Comparison of ENCODE assay signal across 20 mouse cellular contexts in genomic region chr19:32269141-32269843, GRCm38 (mm10).
A peak's percentile ranks its signal among the peaks of the same experiment; 100 is the strongest.
DNase-seq lines count a peak whose midpoint lies in the region; ATAC-seq and TF ChIP-seq lines count a peak whose summit lies in the region.
"Had no signal": no experiment of that assay in that cellular context is flagged by ENCODE, and none has a peak within 500 bp of the region (broad histone marks: within the 10 kb centered on the region; RNA-seq: fewer than 3 reads in every experiment).

No protein-coding gene starts in this region.

- H3K36me3 ChIP-seq in heart, postnatal 0 days (replicated peaks; ENCODE audit: control insufficient read depth, insufficient read depth, low read length): no peaks in the 10 kb centered on the region
- H3K36me3 ChIP-seq in thymus, adult 2 months (ENCODE audit: control insufficient read depth, insufficient read depth, low read length): no peaks in the 10 kb centered on the region
- H3K36me3 ChIP-seq: heart, embryonic 15.5 days; hindbrain, embryonic 12.5 days had no signal

- H3K27me3 ChIP-seq in heart, postnatal 0 days (ENCODE audit: control insufficient read depth, insufficient read depth, low read length): no peaks in the 10 kb centered on the region
- H3K27me3 ChIP-seq in thymus, adult 2 months (ENCODE audit: control insufficient read depth, insufficient read depth, low read length): no peaks in the 10 kb centered on the region
- H3K27me3 ChIP-seq: heart, embryonic 15.5 days; hindbrain, embryonic 12.5 days; Patski had no signal

- DNase-seq in heart, postnatal 0 days (ENCODE audit: low spot score): no peak
- DNase-seq in heart, adult 8-10 months (ENCODE audit: low spot score): no peak
- no peak for DNase-seq in left cerebral cortex, adult 2 months (ENCODE audit: extremely low spot score in 1 of 2, low spot score in 2 of 2)
- DNase-seq in left cerebral cortex, postnatal 4 days: no peak
- DNase-seq in thymus, adult 2 months: no peak
- no peak for DNase-seq in thymus, postnatal 25 days
- DNase-seq: adrenal gland, postnatal 25 days; cerebellum, adult 9-10 months; embryo, embryonic 11 days; kidney, postnatal 25 days; layer of hippocampus, postnatal 36 days; lung, embryonic 14.5 days had no signal

- H3K4me2 ChIP-seq in heart, postnatal 0 days (ENCODE audit: low read depth, low read length): no peak overlapping the region
- H3K4me2 ChIP-seq: heart, embryonic 15.5 days; hindbrain, embryonic 12.5 days; lung, embryonic 14.5 days; midbrain, embryonic 11.5 days had no signal

- intact Hi-C loops in left cerebral cortex, adult 2 months (cut with DNase I): no loop called here
- intact Hi-C loops in left cerebral cortex, postnatal 4 days (cut with DNase I): no loop called here

- H3K4me3 ChIP-seq in heart, postnatal 0 days (ENCODE audit: low read depth, low read length): no peak overlapping the region
- H3K4me3 ChIP-seq in left cerebral cortex, adult 2 months: no peak overlapping the region
- no peak overlapping the region for H3K4me3 ChIP-seq in thymus, adult 2 months (ENCODE audit: control insufficient read depth, insufficient read depth, low read length)
- H3K4me3 ChIP-seq: heart, embryonic 15.5 days; hindbrain, embryonic 12.5 days had no signal

- no peak for TF ChIP-seq EP300 in heart, postnatal 0 days (IDR thresholded peaks at IDR 0.05; ENCODE audit: low read depth)

- ATAC-seq in heart, postnatal 0 days (ENCODE audit: insufficient read depth, low read depth): no peak
- ATAC-seq in monocyte, adult 5-6 weeks (replicated peaks; ENCODE audit: insufficient number of reproducible peaks, low FRiP score, low TSS enrichment, poor library complexity, severe bottlenecking): no peak
- ATAC-seq: activated CD4-positive, CD25-positive, alpha-beta regulatory T cell, adult 4 months; intestine, embryonic 16.5 days; Patski had no signal

- peaks cover 21% of the 10 kb centered on the region for H3K4me1 ChIP-seq in heart, postnatal 0 days (ENCODE audit: control insufficient read depth, insufficient read depth)
- peaks cover 45% of the 10 kb centered on the region for H3K4me1 ChIP-seq in thymus, adult 2 months (replicated peaks; ENCODE audit: control insufficient read depth, insufficient read depth, low read length)
- H3K4me1 ChIP-seq: hindbrain, embryonic 12.5 days had no signal

- no peaks in the 10 kb centered on the region for H3K9me3 ChIP-seq in heart, postnatal 0 days (replicated peaks; ENCODE audit: control insufficient read depth, low read length)
- H3K9me3 ChIP-seq: heart, embryonic 15.5 days; hindbrain, embryonic 12.5 days had no signal

- TF ChIP-seq CTCF in heart, postnatal 0 days (IDR thresholded peaks at IDR 0.05; ENCODE audit: low read depth): no peak
- TF ChIP-seq CTCF in left cerebral cortex, adult 2 months (IDR thresholded peaks at IDR 0.05): no peak
- TF ChIP-seq CTCF in thymus, adult 2 months (IDR thresholded peaks at IDR 0.05; ENCODE audit: borderline replicate concordance, control insufficient read depth, extremely low read depth, insufficient read depth, low read length, poor library complexity): no peak

- peak overlapping the region; percentile 48 for H3K27ac ChIP-seq in heart, postnatal 0 days (ENCODE audit: low read depth)
- H3K27ac ChIP-seq in left cerebral cortex, adult 2 months: peak overlapping the region; percentile 55; the same call in 1 of the 2 replicates
- H3K27ac ChIP-seq in thymus, adult 2 months (ENCODE audit: control insufficient read depth, insufficient read depth, low read length): 0 out of 2 replicates have a peak overlapping the region, but pooled peaks have one; percentile 19
- H3K27ac ChIP-seq: heart, embryonic 15.5 days; hindbrain, embryonic 12.5 days; macrophage had no signal

- H3K9ac ChIP-seq in heart, postnatal 0 days (replicated peaks; ENCODE audit: low read depth, low read length): no peak overlapping the region
- H3K9ac ChIP-seq: heart, embryonic 15.5 days; hindbrain, embryonic 12.5 days; lung, embryonic 14.5 days had no signal

- WGBS in heart, postnatal 0 days: 75% methylated on average over 12 of the region's 12 CpGs
- WGBS in thymus, adult 2 months: 94% methylated on average over 12 of the region's 12 CpGs

- no peak for TF ChIP-seq POLR2A in thymus, adult 2 months (IDR thresholded peaks at IDR 0.05; ENCODE audit: control insufficient read depth, extremely low read depth, insufficient read depth, low read length, poor library complexity)
